Mouse (Mus musculus) lung, postnatal 10 days (tissue): Measurements from ENCODE around the gene Wdr35.
"Not testable (repeated sequence)": the region's sequence is repeated elsewhere in the genome, so short reads cannot be mapped to it uniquely, and the experiment has no call there.

Source experiments
- DNase-seq: peaks from one replicate; pipeline ENCODE4 v3.0.0; 2021

The Wdr35 gene

DNA sequence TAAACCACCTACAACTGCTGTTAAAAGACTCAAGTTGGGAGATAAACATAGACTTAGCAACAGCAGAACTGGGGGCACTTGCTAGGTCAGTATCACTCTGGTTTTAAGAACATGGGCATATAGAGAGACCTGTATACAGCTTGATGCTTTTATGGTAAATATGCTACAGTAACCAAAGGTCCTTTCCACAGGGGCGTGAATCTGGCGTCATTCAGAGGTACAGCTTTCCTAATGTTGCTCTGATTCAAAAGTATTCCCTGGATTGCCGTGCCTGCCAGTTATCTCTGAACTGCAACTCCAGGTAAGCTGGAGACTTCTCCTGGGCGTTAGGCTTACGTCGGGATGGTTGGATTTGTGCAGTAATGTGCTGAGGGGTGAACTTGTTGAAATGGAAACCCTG, 34.1 kb downstream of the Wdr35 start:
- no peak for DNase-seq

- no peak for DNase-seq
These were observed 36.6 kb downstream of the Wdr35 start for GRCm38 (mm10) chr12:9010311-9010710.

DNA sequence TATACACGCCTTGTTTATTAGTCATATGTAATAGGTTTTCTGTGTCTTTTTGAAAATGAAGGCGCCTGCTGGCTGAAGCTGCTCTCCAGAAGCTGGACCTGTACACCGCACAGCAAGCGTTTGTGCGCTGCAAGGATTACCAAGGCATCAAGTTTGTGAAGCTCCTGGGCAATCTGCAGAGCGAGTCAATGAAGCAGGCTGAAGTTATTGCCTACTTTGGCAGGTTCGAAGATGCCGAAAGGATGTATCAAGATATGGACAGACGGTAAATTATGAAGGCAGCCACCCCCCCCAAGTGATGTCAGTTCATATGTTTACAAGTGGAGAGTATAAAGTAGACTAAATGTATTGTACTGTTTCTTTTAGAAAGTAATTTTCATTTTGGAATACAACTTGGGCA, 42.7 kb downstream of the Wdr35 start:
- DNase-seq: no peak

DNA sequence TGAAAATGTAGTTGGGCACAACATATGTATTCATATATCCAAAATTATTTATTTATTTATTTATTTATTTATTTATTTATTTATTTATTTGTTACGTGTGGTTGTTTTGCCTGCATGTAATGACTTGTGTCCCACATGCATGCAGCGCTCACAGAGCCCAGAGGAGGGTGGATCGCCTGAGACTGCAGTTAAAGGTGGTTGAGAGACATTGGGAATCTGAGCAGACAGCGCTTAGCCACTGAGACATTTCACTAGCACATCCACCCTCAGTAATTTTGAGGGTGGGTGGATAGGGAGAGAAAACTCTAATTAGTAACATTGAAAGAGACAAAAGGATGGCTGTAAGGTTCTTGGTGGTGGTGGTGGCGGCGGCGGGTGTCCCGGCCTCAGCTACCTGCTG, 46.7 kb downstream of the Wdr35 start:
- DNase-seq: no peak

DNA sequence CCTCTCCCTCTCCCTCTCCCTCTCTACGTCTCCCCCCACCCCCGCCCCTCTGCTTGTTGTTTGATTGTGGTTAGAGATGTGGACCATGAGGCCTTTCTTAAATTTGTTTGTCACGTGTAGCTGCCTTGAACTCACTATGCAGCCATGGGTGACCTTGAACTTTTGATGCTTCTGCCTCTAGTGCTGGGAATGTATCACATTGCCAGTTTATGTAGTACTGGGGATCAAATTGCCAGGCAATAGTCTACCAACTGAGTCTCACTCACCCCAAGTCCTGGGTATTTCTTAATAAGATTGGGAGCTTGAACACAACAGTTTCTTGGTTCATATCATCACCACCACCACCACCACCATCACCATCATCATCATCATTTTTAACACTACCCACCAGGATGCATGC, 47.3 kb downstream of the Wdr35 start:
- no peak for DNase-seq

- no peak for DNase-seq
These were observed 49.3 kb downstream of the Wdr35 start for GRCm38 (mm10) chr12:9023031-9023430.

DNA sequence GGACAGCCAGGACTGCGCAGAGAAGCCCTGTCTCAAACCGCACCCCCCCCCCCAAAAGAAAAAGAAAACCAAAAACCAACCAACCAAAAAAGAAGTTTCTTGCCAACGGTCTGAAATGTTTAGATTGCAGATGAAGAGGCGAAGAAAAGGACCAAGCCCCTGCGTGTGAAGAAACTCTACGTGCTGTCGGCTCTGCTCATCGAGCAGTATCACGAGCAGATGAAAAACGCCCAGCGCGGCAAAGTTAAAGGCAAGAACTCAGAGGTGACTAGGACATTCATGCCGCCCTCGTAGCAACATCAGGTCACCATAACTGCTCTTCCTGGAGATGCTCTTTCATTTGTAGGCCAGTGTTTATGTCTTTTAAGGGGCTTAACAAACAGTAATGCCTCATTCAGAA, 50.4 kb downstream of the Wdr35 start:
- no peak for DNase-seq

GRCm38 (mm10) chr12:9024736-9025135, 51.0 kb downstream of the Wdr35 start:
- DNase-seq: no peak

GRCm38 (mm10) chr12:9026843-9027242, 53.2 kb downstream of the Wdr35 start:
- no peak for DNase-seq

GRCm38 (mm10) chr12:9028816-9029215, 55.1 kb downstream of the Wdr35 start:
- not testable (repeated sequence) for DNase-seq

DNA sequence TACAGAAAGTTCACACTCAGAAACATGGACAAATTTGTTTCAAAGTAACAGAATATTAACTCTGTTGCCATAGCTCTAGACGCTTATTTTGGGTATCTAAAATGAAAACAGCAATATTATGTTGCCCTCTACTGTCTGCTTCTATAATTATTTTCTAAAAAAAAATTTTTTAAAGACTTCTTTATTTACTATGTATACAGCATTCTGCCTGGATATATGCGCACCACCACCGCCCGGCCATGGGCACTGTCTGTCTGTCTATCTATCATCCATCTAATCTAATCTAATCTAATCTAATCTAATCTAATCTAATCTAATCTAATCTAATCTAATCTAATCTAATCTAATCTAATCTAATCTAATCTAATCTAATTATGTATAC, 55.8 kb downstream of the Wdr35 start:
- DNase-seq: no peak

DNA sequence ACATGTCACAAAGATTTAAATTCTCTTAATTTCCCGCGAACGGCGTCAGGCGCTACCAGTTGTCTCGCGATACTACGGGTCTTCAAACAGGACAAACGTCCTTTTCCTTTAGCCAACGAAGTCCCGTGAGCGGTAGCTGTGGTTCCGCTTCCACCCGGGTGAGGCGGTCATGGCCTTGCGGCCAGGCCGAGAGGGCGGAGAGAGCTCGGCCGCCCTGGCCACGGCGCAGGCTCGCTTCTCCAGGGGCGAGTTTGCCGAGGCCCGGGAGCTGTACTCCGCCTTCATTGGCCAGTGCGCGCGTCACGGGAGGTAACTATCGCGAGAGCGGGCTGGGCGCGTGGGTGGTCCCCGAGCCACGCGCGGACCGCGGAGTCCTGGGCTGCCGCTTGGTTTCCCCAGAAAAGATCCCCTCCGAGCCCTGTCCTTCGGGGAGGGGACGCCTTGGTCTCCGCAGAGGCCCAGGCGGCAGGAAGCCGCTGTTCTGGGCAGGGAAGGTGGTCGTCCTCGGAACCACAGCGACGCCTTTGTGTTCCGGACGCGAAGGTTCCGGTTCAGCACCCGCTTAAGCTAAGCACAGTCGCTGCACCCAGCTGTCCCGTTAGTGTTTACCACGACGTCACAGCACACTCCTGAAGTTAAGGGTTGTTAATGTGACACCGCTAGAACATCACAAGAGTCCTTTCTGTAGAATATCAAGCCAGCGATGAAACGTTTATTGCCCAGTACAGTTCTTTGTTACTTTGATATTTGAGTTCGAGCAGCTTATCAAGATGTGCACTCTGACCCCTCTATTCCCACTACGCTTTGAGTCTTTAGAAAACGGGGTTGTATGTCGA, 56.4 kb downstream of the Wdr35 start, which contains the start of gene Ttc32:
Gene Ttc32 (plus strand): TSS at position 110 of the 836 bp plus-strand sequence.
- peak; percentile 95 for DNase-seq

DNA sequence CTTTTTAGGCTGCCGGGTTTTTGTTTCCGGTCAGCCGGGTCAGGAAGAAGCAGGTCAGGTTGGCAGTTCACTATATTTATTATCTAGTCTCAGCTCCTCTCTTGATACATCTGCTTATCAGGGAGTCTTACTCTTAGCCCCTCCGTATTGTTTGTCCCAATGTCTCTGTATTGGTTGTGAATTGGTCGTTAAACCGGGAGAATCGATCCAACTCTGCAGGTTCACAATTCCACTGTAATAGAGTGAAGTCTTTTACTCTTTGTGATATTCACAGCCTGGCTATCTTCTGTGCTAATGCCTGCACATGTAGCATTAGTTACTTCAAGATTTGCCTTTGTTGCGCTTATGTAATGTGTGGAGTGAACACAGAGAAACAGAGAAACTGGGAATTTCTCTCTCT, 57.5 kb downstream of the Wdr35 start:
- no peak for DNase-seq

DNA sequence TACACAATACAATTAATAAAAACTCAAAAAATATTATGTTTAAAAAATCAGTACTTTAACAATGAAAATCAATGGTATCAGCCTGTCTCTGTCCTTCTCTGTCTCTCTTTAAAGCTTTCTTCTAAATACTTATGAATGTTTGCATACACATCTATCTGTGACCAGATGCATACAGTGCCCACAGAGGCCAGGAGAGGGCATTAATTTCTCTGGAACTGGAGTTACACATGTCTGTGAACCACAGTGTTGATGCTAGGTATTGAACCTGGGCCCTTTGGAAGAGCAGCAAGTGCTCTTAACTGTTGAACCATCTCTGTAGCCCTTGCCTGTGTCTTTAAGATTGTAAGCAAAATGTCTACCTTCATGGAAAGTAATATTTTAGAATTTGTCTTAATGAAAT, 59.4 kb downstream of the Wdr35 start:
- no peak for DNase-seq

GRCm38 (mm10) chr12:9036409-9036808, 62.7 kb downstream of the Wdr35 start:
- DNase-seq: no peak

DNA sequence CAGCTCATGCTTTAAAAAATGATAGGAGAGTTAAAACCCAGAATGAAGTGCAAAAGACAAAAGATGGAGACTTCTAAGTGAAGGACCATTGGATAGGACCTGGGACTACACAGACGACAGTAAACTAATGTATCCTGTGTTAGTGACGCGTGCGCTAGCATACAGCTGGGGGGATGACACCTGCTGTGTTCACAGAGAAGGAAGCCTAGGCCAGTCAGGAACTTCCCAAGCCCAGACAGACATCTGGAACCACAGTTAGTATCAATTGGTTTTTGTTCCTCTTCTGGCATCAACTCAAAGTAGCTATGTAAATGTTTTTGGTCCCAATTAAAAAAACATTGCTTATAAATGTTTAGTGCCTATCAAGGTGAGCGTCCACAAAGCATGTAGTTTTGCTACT, 66.5 kb downstream of the Wdr35 start:
- DNase-seq: no peak

DNA sequence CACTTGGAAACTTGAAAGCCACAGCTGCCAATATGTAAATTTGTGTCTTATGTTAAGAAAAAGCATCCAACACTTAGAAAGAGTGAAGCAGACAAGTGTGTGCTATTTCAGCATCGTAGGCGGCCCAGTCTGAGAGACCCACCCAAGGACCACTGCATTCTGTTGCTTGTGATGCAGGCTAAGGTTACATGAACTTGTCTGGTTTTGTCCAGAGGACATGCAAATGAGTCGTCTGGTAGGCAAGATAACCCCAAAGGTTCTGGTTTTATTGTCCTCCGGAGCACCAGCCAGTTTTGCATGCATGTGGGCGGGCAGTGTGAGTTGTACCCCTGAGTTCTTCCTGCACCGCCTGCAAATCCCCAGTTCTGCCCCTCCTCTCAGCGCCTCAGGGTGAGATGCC, 67.0 kb downstream of the Wdr35 start:
- DNase-seq: no peak

DNA sequence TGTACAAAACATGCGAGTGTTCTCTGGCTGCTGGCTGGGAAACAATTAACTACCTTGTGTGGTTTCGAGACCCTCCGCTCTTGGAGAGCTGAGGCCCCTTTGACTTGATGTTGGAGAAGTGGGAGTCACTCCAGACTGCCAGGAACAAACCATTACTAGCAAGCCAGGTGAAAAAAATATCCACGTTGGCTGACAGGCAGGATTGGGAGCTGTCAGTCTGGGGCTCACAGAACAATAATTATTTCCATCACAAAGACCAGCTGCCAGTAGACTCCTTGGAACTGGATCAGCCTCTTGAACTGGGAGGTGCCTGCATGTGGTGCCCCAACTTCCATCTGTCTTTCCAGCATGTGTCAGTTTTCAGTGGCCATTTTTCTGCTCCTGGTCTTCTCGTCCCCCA, 68.6 kb downstream of the Wdr35 start:
- no peak for DNase-seq

DNA sequence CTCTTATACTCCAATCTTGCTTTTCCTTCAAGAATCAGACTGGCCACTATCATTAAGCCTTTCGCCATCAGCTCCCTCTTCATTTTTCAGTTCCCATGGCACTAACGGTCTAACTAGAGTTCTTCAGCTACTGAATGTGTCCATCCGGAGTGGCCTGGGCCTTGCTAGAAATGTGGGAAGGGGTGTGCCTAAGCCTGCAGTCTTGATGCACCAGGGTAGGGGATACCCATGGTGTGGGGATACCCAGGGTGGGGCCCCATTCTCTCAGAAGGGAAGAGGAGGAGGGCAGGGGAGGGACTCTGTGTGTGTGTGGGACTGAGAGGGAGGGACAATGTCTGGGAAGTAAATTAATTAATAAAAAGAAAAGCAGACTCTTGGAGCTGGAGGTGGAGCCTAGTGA, 69.1 kb downstream of the Wdr35 start:
- no peak for DNase-seq

DNA sequence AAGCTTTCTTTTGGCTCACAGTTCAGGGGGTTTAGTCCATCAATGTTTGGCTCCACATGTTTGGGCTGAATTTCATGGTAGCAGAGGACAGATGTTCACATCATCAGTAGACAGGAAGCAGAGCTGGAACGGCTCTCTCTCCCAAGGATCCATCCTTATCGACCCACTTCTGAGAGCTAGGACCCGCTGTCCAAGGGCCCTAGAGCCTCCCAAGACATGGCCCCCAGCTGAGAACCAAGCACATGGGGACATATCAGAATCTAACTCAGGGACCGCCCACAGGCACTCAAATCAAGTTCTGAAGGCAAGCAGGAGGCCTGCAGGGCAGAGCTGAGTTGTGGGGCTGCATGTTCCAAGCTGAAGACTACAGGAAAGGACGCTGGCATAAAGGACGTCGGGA, 71.0 kb downstream of the Wdr35 start:
- no peak for DNase-seq

DNA sequence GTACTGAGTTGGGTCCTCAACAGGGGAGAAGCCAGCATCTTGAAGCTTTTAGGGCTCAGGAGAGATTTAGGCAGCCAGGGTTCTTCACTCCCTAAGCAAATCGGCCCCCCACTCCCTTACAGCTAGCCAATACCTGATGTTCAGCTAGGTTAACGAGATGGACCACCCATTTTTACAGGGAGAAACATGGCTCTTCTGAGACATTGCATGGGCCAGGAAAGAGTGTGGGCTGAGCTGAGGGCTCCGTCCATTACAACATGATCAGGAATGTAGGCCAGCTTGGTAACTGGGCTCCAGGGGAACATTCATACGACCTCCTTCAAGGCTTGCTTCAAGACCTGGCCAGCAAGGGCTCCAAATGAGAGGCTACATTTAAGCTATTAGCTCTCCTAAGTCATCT, 73.0 kb downstream of the Wdr35 start:
- no peak for DNase-seq

DNA sequence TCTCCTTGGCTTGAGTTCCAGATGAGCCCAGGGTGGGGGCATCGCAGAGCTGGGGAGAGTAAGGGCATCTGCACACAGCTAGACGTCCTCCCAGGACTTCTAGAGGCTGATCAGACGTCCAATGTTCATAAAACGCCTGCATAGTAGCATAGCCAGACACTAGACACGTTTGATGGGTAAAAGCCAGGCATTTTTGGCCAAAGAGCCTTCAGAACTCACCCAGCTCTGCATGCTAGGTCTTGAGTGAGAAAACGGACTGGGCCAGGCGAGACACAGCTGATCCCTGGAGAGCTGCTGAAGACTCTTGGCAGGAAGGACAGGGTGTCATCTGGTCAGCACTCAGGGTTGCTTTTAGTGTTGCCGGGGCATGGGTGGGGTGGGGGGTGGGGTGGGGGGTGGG, 74.4 kb downstream of the Wdr35 start:
- DNase-seq: peak; percentile 62

DNA sequence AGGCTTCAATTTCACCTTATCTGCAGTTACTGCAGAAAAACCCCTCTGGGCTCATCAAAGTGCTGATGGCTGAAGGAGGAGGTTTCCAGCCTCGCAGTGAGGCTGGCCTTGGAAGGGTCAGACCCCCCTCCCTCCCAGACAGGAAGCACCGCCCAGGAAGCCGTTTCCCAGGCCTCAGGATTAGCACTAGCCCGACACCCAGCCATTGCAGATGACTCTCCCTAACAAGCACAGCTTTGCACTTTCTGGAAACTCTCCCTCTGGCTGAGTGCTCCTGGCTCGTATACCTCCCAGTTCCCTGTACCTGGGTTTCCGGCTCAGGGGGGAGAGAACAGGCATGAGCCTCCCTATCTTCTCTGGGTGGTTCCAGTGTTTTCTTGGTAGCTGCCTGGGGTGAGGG, 77.1 kb downstream of the Wdr35 start:
- peak; percentile 33 for DNase-seq

GRCm38 (mm10) chr12:9052075-9052829, 78.6 kb downstream of the Wdr35 start:
- DNase-seq: peak; percentile 85
